Mouse (Mus musculus): ENCODE measurements around the gene Nupl2.

Nupl2 gene

GRCm38 (mm10) chr5:24164789-24165445, at the start of gene Nupl2:
TSS of gene Nupl2 (plus strand) at chr5:24164963.
- in situ Hi-C loops (cut with MboI, MseI), result no loop called here

GRCm38 (mm10) chr5:24122221-24122620, 42.5 kb upstream of the Nupl2 start:
- in situ Hi-C loops (cut with MboI, MseI), result no loop called here

- in situ Hi-C loops (cut with MboI, MseI), result no loop called here
Measured at GRCm38 (mm10) chr5:24124175-24124574, 40.6 kb upstream of the Nupl2 start.

- in situ Hi-C loops (cut with MboI, MseI), result no loop called here
Measured at GRCm38 (mm10) chr5:24124579-24125276, 40.0 kb upstream of the Nupl2 start.

GRCm38 (mm10) chr5:24125910-24126636, 38.7 kb upstream of the Nupl2 start:
- in situ Hi-C loops (cut with MboI, MseI), result no loop called here

GRCm38 (mm10) chr5:24126967-24127366, 37.8 kb upstream of the Nupl2 start:
- in situ Hi-C loops (cut with MboI, MseI), result no loop called here

- in situ Hi-C loops (cut with MboI, MseI), result no loop called here
Measured at GRCm38 (mm10) chr5:24146964-24147363, 17.8 kb upstream of the Nupl2 start.

- in situ Hi-C loops (cut with MboI, MseI), result loop anchor here in 1 of 2 experiments (5.0 kb wide), 1 partner anchor 50 kb away; the partner anchor contains the start of gene Klhl7
Measured at GRCm38 (mm10) chr5:24152199-24152598, 12.6 kb upstream of the Nupl2 start.

- in situ Hi-C loops (cut with MboI, MseI), result no loop called here
Measured at GRCm38 (mm10) chr5:24156774-24157173, 8.0 kb upstream of the Nupl2 start.

- in situ Hi-C loops (cut with MboI, MseI), result no loop called here
Measured at GRCm38 (mm10) chr5:24167263-24167662, 2.5 kb downstream of the Nupl2 start.

GRCm38 (mm10) chr5:24169881-24170280, 5.1 kb downstream of the Nupl2 start:
- in situ Hi-C loops (cut with MboI, MseI), result no loop called here

GRCm38 (mm10) chr5:24172092-24172491, 7.3 kb downstream of the Nupl2 start:
- in situ Hi-C loops (cut with MboI, MseI), result no loop called here

GRCm38 (mm10) chr5:24181514-24182295, 16.9 kb downstream of the Nupl2 start:
- in situ Hi-C loops (cut with MboI, MseI), result no loop called here

- in situ Hi-C loops (cut with MboI, MseI), result no loop called here
Measured at GRCm38 (mm10) chr5:24182296-24182734, 17.6 kb downstream of the Nupl2 start.

- in situ Hi-C loops (cut with MboI, MseI), result no loop called here
Measured at GRCm38 (mm10) chr5:24183096-24183495, 18.3 kb downstream of the Nupl2 start.

- in situ Hi-C loops (cut with MboI, MseI), result no loop called here
Measured at GRCm38 (mm10) chr5:24184011-24184410, 19.2 kb downstream of the Nupl2 start.

- in situ Hi-C loops (cut with MboI, MseI), result no loop called here
Measured at GRCm38 (mm10) chr5:24188476-24188875, 23.7 kb downstream of the Nupl2 start.

GRCm38 (mm10) chr5:24191821-24192220, 27.1 kb downstream of the Nupl2 start:
- in situ Hi-C loops (cut with MboI, MseI), result no loop called here

GRCm38 (mm10) chr5:24201006-24201405, 36.2 kb downstream of the Nupl2 start:
- in situ Hi-C loops (cut with MboI, MseI), result no loop called here

GRCm38 (mm10) chr5:24202492-24202891, 37.7 kb downstream of the Nupl2 start:
- in situ Hi-C loops (cut with MboI, MseI), result no loop called here

GRCm38 (mm10) chr5:24203266-24203665, 38.5 kb downstream of the Nupl2 start:
- in situ Hi-C loops (cut with MboI, MseI), result no loop called here

- in situ Hi-C loops (cut with MboI, MseI), result no loop called here
Measured at GRCm38 (mm10) chr5:24207965-24208364, 43.2 kb downstream of the Nupl2 start.
